Mouse (Mus musculus): ENCODE results near the gene Siae.

The Siae gene

GRCm38 (mm10) chr9:37625641-37626040 lies 70.1 kb downstream of the Siae start:
- no peak for DNase-seq (ENCODE audit: low spot score in 2 of 2)

- no peak for DNase-seq (ENCODE audit: low spot score in 2 of 2)
These were observed 70.6 kb downstream of the Siae start for GRCm38 (mm10) chr9:37626103-37626567.

- no peak for DNase-seq (ENCODE audit: low spot score in 2 of 2)
These were observed 71.8 kb downstream of the Siae start for GRCm38 (mm10) chr9:37627263-37627662.

- no peak for DNase-seq (ENCODE audit: low spot score in 2 of 2)
These were observed 73.1 kb downstream of the Siae start for GRCm38 (mm10) chr9:37628581-37628980.

GRCm38 (mm10) chr9:37629941-37630340 lies 74.4 kb downstream of the Siae start:
- no peak for DNase-seq (ENCODE audit: low spot score in 2 of 2)

- no peak for DNase-seq (ENCODE audit: low spot score in 2 of 2)
These were observed 76.8 kb downstream of the Siae start for GRCm38 (mm10) chr9:37632305-37632704.

GRCm38 (mm10) chr9:37634269-37634668 lies 78.8 kb downstream of the Siae start:
- no peak for DNase-seq (ENCODE audit: low spot score in 2 of 2)

- peak; percentile 31 to 67 for DNase-seq (ENCODE audit: low spot score in 2 of 2)
These were observed 80.8 kb downstream of the Siae start for GRCm38 (mm10) chr9:37636335-37636734.

GRCm38 (mm10) chr9:37636800-37637542 lies 81.5 kb downstream of the Siae start:
- no peak for DNase-seq (ENCODE audit: low spot score in 2 of 2)

GRCm38 (mm10) chr9:37638721-37639120 lies 83.2 kb downstream of the Siae start:
- no peak for DNase-seq (ENCODE audit: low spot score in 2 of 2)

- DNase-seq (ENCODE audit: low spot score in 2 of 2), result no peak
These were observed 90.7 kb downstream of the Siae start for GRCm38 (mm10) chr9:37646246-37646645.

- DNase-seq (ENCODE audit: low spot score in 2 of 2), result no peak
These were observed 95.1 kb downstream of the Siae start for GRCm38 (mm10) chr9:37650639-37651038.

GRCm38 (mm10) chr9:37653836-37654235 lies 98.3 kb downstream of the Siae start:
- no peak for DNase-seq (ENCODE audit: low spot score in 2 of 2)

GRCm38 (mm10) chr9:37655961-37656360 lies 100.5 kb downstream of the Siae start:
- DNase-seq (ENCODE audit: low spot score in 2 of 2), result no peak

- DNase-seq (ENCODE audit: low spot score in 2 of 2), result peak in 1 of 2 experiments; percentile 59
These were observed 101.0 kb downstream of the Siae start for GRCm38 (mm10) chr9:37656439-37656881.

- DNase-seq (ENCODE audit: low spot score in 2 of 2), result peak; percentile 68 to 85
These were observed 101.5 kb downstream of the Siae start, which contains the start of gene Tbrg1 for GRCm38 (mm10) chr9:37656931-37657481. Gene Tbrg1, minus strand, starts transcription at chr9:37657312.

GRCm38 (mm10) chr9:37659413-37659812 lies 103.9 kb downstream of the Siae start:
- no peak for DNase-seq (ENCODE audit: low spot score in 2 of 2)

- no peak for DNase-seq (ENCODE audit: low spot score in 2 of 2)
These were observed 107.7 kb downstream of the Siae start for GRCm38 (mm10) chr9:37663210-37663609.

- DNase-seq (ENCODE audit: low spot score in 2 of 2), result no peak
These were observed 109.1 kb downstream of the Siae start for GRCm38 (mm10) chr9:37664604-37665003.

- DNase-seq (ENCODE audit: low spot score in 2 of 2), result no peak
These were observed 110.5 kb downstream of the Siae start for GRCm38 (mm10) chr9:37666045-37666444.

GRCm38 (mm10) chr9:37669115-37669514 lies 113.6 kb downstream of the Siae start, which contains the start of gene Panx3:
Gene Panx3, minus strand, starts transcription at chr9:37669235.
- no peak for DNase-seq (ENCODE audit: low spot score in 2 of 2)

GRCm38 (mm10) chr9:37669678-37670077 lies 114.2 kb downstream of the Siae start:
- no peak for DNase-seq (ENCODE audit: low spot score in 2 of 2)

GRCm38 (mm10) chr9:37670261-37670660 lies 114.8 kb downstream of the Siae start:
- no peak for DNase-seq (ENCODE audit: low spot score in 2 of 2)

Measured in spleen, postnatal 4 days (tissue).